Mouse (Mus musculus) hindbrain, embryonic 13.5 days (tissue): ENCODE results near the gene Kcnb1. TPM values are rescaled to one million over a fixed set of nuclear protein-coding genes. Genes with fewer than 3 reads are reported as not detected.
A peak's percentile ranks its signal among the peaks of the same experiment; 100 is the strongest.
"Not testable (repeated sequence)": the region's sequence is repeated elsewhere in the genome, so short reads cannot be mapped to it uniquely, and the experiment has no call there.

ENCODE experiments used
- ATAC-seq: fragments of 200-750 bp; cut with Nextera tagmentation; 2 replicates; pipeline ENCODE4 v1.8.0; 2017; ENCODE audit warnings: moderate TSS enrichment; ENCODE audit not compliant: low FRiP score
- H3K27ac ChIP-seq: fragments of 300-500 bp; sonication (generic); 2 replicates; pipeline ENCODE4 v1.5.1; 2015; ENCODE audit warnings: inconsistent platforms, mild to moderate bottlenecking, moderate library complexity
- H3K27me3 ChIP-seq: fragments of 300-500 bp; sonication (generic); 2 replicates; pipeline ENCODE4 v1.6.1; 2015; ENCODE audit warnings: mild to moderate bottlenecking, inconsistent platforms
- H3K36me3 ChIP-seq: fragments of 300-500 bp; sonication (generic); 2 replicates; pipeline ENCODE4 v1.6.1; 2015; ENCODE audit warnings: mild to moderate bottlenecking, inconsistent platforms
- H3K4me1 ChIP-seq: fragments of 300-500 bp; sonication (generic); replicated peaks from 2 replicates; pipeline ENCODE4 v1.6.1; 2015; ENCODE audit warnings: inconsistent platforms
- H3K4me2 ChIP-seq: fragments of 300-500 bp; sonication (generic); 2 replicates; pipeline ENCODE4 v1.6.1; 2015; ENCODE audit warnings: inconsistent platforms, mild to moderate bottlenecking, moderate library complexity
- H3K4me3 ChIP-seq: fragments of 300-500 bp; sonication (generic); 2 replicates; pipeline ENCODE4 v1.5.1; 2015; ENCODE audit warnings: mild to moderate bottlenecking, inconsistent platforms
- H3K9ac ChIP-seq: fragments of 300-500 bp; sonication (generic); 2 replicates; pipeline ENCODE4 v1.6.1; 2015; ENCODE audit warnings: mild to moderate bottlenecking, inconsistent platforms
- H3K9me3 ChIP-seq: fragments of 300-500 bp; sonication (generic); 2 replicates; pipeline ENCODE4 v1.6.1; 2016; ENCODE audit warnings: inconsistent platforms
- WGBS: fragments of 180-500 bp; shearing (Covaris S2); methylation state at CpG from one replicate; pipeline ENCODE4 v1.1.7; 2015; 5-methylcytosine and 5-hydroxymethylcytosine counted together
- polyA plus RNA-seq: library from polyadenylated mRNA; unstranded; fragments of >200 nt; fragmentation: Nextera tagmentation; extraction: Ambion mirVana; gene quantifications from 2 replicates; pipeline ENCODE4 v1.2.1, GENCODE M21; 2015

Kcnb1 gene
- polyA plus RNA-seq, 1 experiment from 2014 or later, result 2.2 TPM

GRCm38 (mm10) chr2:167221159-167221845, 31.3 kb upstream of the Kcnb1 start:
- Histone ChIP-seq H3K27me3 (no peaks in the 10 kb centered on the region), H3K9ac (no peak overlapping the region), H3K27ac (no peak overlapping the region), H3K4me2 (no peak overlapping the region), H3K36me3 (no peaks in the 10 kb centered on the region), H3K9me3 (no peaks in the 10 kb centered on the region), H3K4me1 (peaks cover 2% of the 10 kb centered on the region; the same call in 1 of the 2 replicates), H3K4me3 (no peak overlapping the region)
- no peak for ATAC-seq
- 82% methylated on average over 13 of the region's 13 CpGs for WGBS

GRCm38 (mm10) chr2:167220736-167221135, 30.8 kb upstream of the Kcnb1 start:
- Histone ChIP-seq H3K4me1 (peaks cover 2% of the 10 kb centered on the region; the same call in 1 of the 2 replicates), H3K9ac (no peak overlapping the region), H3K4me3 (no peak overlapping the region), H3K27ac (no peak overlapping the region), H3K27me3 (no peaks in the 10 kb centered on the region), H3K4me2 (no peak overlapping the region), H3K36me3 (no peaks in the 10 kb centered on the region), H3K9me3 (no peaks in the 10 kb centered on the region)
- no peak for ATAC-seq
- 88% methylated on average over 5 of the region's 5 CpGs for WGBS

GRCm38 (mm10) chr2:167219154-167219775, 29.3 kb upstream of the Kcnb1 start:
- peak; percentile 77 for ATAC-seq
- Histone ChIP-seq H3K9ac (peak overlapping the region; percentile 53; the same call in 1 of the 2 replicates), H3K4me1 (peaks cover 2% of the 10 kb centered on the region; the same call in 1 of the 2 replicates), H3K27ac (no peak overlapping the region), H3K36me3 (no peaks in the 10 kb centered on the region), H3K4me2 (peak overlapping the region; percentile 35), H3K9me3 (no peaks in the 10 kb centered on the region), H3K4me3 (no peak overlapping the region), H3K27me3 (no peaks in the 10 kb centered on the region)
- WGBS, result 50% methylated on average over 8 of the region's 8 CpGs

GRCm38 (mm10) chr2:167213666-167214065, 23.7 kb upstream of the Kcnb1 start:
- Histone ChIP-seq H3K4me3 (no peak overlapping the region), H3K9ac (no peak overlapping the region), H3K9me3 (no peaks in the 10 kb centered on the region), H3K4me2 (no peak overlapping the region), H3K27ac (no peak overlapping the region), H3K4me1 (no peaks in the 10 kb centered on the region), H3K36me3 (no peaks in the 10 kb centered on the region), H3K27me3 (no peaks in the 10 kb centered on the region)
- 97% methylated on average over 12 of the region's 12 CpGs for WGBS
- ATAC-seq, result no peak

- Histone ChIP-seq H3K36me3 (no peaks in the 10 kb centered on the region), H3K4me1 (no peaks in the 10 kb centered on the region), H3K4me3 (no peak overlapping the region), H3K27me3 (no peaks in the 10 kb centered on the region), H3K27ac (no peak overlapping the region), H3K9me3 (no peaks in the 10 kb centered on the region), H3K9ac (no peak overlapping the region), H3K4me2 (no peak overlapping the region)
- WGBS, result 85% methylated on average over 3 of the region's 3 CpGs
- ATAC-seq, result no peak
Measured at GRCm38 (mm10) chr2:167213076-167213475, 23.1 kb upstream of the Kcnb1 start.

- Histone ChIP-seq H3K27me3 (no peaks in the 10 kb centered on the region), H3K4me1 (no peaks in the 10 kb centered on the region), H3K9ac (no peak overlapping the region), H3K4me2 (no peak overlapping the region), H3K27ac (no peak overlapping the region), H3K4me3 (no peak overlapping the region), H3K36me3 (no peaks in the 10 kb centered on the region), H3K9me3 (no peaks in the 10 kb centered on the region)
- 94% methylated on average over 6 of the region's 6 CpGs for WGBS
- no peak for ATAC-seq
Measured at GRCm38 (mm10) chr2:167212551-167212950, 22.6 kb upstream of the Kcnb1 start.

GRCm38 (mm10) chr2:167212089-167212488, 22.1 kb upstream of the Kcnb1 start:
- no peak for ATAC-seq
- Histone ChIP-seq H3K36me3 (no peaks in the 10 kb centered on the region), H3K4me1 (no peaks in the 10 kb centered on the region), H3K9ac (no peak overlapping the region), H3K9me3 (no peaks in the 10 kb centered on the region), H3K27ac (no peak overlapping the region), H3K4me3 (no peak overlapping the region), H3K4me2 (no peak overlapping the region), H3K27me3 (no peaks in the 10 kb centered on the region)
- 89% methylated on average over 3 of the region's 3 CpGs for WGBS

GRCm38 (mm10) chr2:167209900-167210299, 19.9 kb upstream of the Kcnb1 start:
- Histone ChIP-seq H3K27me3 (no peaks in the 10 kb centered on the region), H3K27ac (no peak overlapping the region), H3K36me3 (no peaks in the 10 kb centered on the region), H3K9me3 (no peaks in the 10 kb centered on the region), H3K4me3 (no peak overlapping the region), H3K4me2 (no peak overlapping the region), H3K9ac (no peak overlapping the region), H3K4me1 (no peaks in the 10 kb centered on the region)
- no peak for ATAC-seq
- WGBS, result 75% methylated on average over 9 of the region's 9 CpGs

GRCm38 (mm10) chr2:167208984-167209383, 19.0 kb upstream of the Kcnb1 start:
- Histone ChIP-seq H3K27me3 (no peaks in the 10 kb centered on the region), H3K36me3 (no peaks in the 10 kb centered on the region), H3K9ac (no peak overlapping the region), H3K4me1 (no peaks in the 10 kb centered on the region), H3K4me3 (no peak overlapping the region), H3K4me2 (no peak overlapping the region), H3K27ac (no peak overlapping the region), H3K9me3 (no peaks in the 10 kb centered on the region)
- 82% methylated on average over 3 of the region's 3 CpGs for WGBS
- ATAC-seq, result no peak

- peaks cover 22% of the 10 kb centered on the region for H3K4me1 ChIP-seq
- no peak overlapping the region for H3K4me3 ChIP-seq
- H3K9me3 ChIP-seq, result no peaks in the 10 kb centered on the region
- H3K27ac ChIP-seq, result no peak overlapping the region
- no peak overlapping the region for H3K4me2 ChIP-seq
- H3K27me3 ChIP-seq, result no peaks in the 10 kb centered on the region
- ATAC-seq, result no peak
- WGBS, result 93% methylated on average over 18 of the region's 18 CpGs
- no peaks in the 10 kb centered on the region for H3K36me3 ChIP-seq
- H3K9ac ChIP-seq, result no peak overlapping the region
Measured at GRCm38 (mm10) chr2:167205918-167206629, 16.1 kb upstream of the Kcnb1 start.

- H3K27ac ChIP-seq, H3K4me3 ChIP-seq, H3K9ac ChIP-seq, ATAC-seq, H3K4me2 ChIP-seq, H3K27me3 ChIP-seq, H3K9me3 ChIP-seq, H3K36me3 ChIP-seq: not testable (repeated sequence)
- H3K4me1 ChIP-seq, result peaks cover 25% of the 10 kb centered on the region
- 87% methylated on average over 5 of the region's 5 CpGs for WGBS
Measured at GRCm38 (mm10) chr2:167204686-167205085, 14.7 kb upstream of the Kcnb1 start.

GRCm38 (mm10) chr2:167203505-167204166, 13.7 kb upstream of the Kcnb1 start:
- no peak overlapping the region for H3K27ac ChIP-seq
- H3K4me1 ChIP-seq, result peaks cover 31% of the 10 kb centered on the region
- H3K36me3 ChIP-seq, result no peaks in the 10 kb centered on the region
- no peak overlapping the region for H3K4me2 ChIP-seq
- H3K4me3 ChIP-seq, result no peak overlapping the region
- ATAC-seq, result no peak
- no peak overlapping the region for H3K9ac ChIP-seq
- no peaks in the 10 kb centered on the region for H3K27me3 ChIP-seq
- WGBS, result 79% methylated on average over 7 of the region's 7 CpGs
- no peaks in the 10 kb centered on the region for H3K9me3 ChIP-seq
